Mouse (Mus musculus): ENCODE data around the gene Zfp142. TPM values are rescaled to one million over a fixed set of nuclear protein-coding genes. Genes with fewer than 3 reads are reported as not detected.

Zfp142 gene
- 10 to 100 TPM; 30.9 to 32.4 TPM for total RNA-seq (2021)
- long read RNA-seq, full-length matches to known transcripts, result 5 of 24 reads
- long read RNA-seq, partial matches to known transcripts, result 13 of 24 reads
- long read RNA-seq, other reads (novel, unspliced or antisense), result 6 of 24 reads

GRCm38 (mm10) chr1:74587773-74588445 lies at the start of gene Zfp142, which contains the start of gene Bcs1l:
Zfp142 (minus strand) TSS chr1:74588246.
Bcs1l (plus strand) TSS chr1:74588289.
- DNase-seq (ENCODE audit: low spot score in 2 of 2), result peak; percentile 99

- no peak for DNase-seq (ENCODE audit: low spot score in 2 of 2)
These were observed 44.7 kb upstream of the Zfp142 start for GRCm38 (mm10) chr1:74632734-74633133.

GRCm38 (mm10) chr1:74628001-74628400 lies 40.0 kb upstream of the Zfp142 start:
- no peak for DNase-seq (ENCODE audit: low spot score in 2 of 2)

GRCm38 (mm10) chr1:74626076-74626475 lies 38.0 kb upstream of the Zfp142 start:
- no peak for DNase-seq (ENCODE audit: low spot score in 2 of 2)

- no peak for DNase-seq (ENCODE audit: low spot score in 2 of 2)
These were observed 36.1 kb upstream of the Zfp142 start for GRCm38 (mm10) chr1:74624183-74624582.

- DNase-seq (ENCODE audit: low spot score in 2 of 2), result peak; percentile 84 to 92
These were observed 13.4 kb upstream of the Zfp142 start, which contains the start of the genes Rnf25 and Stk36 for GRCm38 (mm10) chr1:74601267-74601962. Rnf25 (minus strand) TSS chr1:74601397. Stk36 (plus strand) TSS chr1:74601445.

GRCm38 (mm10) chr1:74600501-74601266 lies 12.6 kb upstream of the Zfp142 start:
- no peak for DNase-seq (ENCODE audit: low spot score in 2 of 2)

GRCm38 (mm10) chr1:74594434-74594833 lies 6.4 kb upstream of the Zfp142 start:
- DNase-seq (ENCODE audit: low spot score in 2 of 2), result no peak

- no peak for DNase-seq (ENCODE audit: low spot score in 2 of 2)
These were observed 743 bp downstream of the Zfp142 start for GRCm38 (mm10) chr1:74587233-74587772.

- no peak for DNase-seq (ENCODE audit: low spot score in 2 of 2)
These were observed 3.2 kb downstream of the Zfp142 start for GRCm38 (mm10) chr1:74584616-74585398.

- no peak for DNase-seq (ENCODE audit: low spot score in 2 of 2)
These were observed 5.4 kb downstream of the Zfp142 start for GRCm38 (mm10) chr1:74582621-74583020.

- DNase-seq (ENCODE audit: low spot score in 2 of 2), result no peak
These were observed 18.0 kb downstream of the Zfp142 start for GRCm38 (mm10) chr1:74569739-74570719.

- no peak for DNase-seq (ENCODE audit: low spot score in 2 of 2)
These were observed 22.2 kb downstream of the Zfp142 start for GRCm38 (mm10) chr1:74565834-74566233.

- no peak for DNase-seq (ENCODE audit: low spot score in 2 of 2)
These were observed 29.0 kb downstream of the Zfp142 start for GRCm38 (mm10) chr1:74559061-74559460.

- DNase-seq (ENCODE audit: low spot score in 2 of 2), result no peak
These were observed 43.9 kb downstream of the Zfp142 start, which contains the start of gene Usp37 for GRCm38 (mm10) chr1:74544184-74544583. Usp37 (minus strand) TSS chr1:74544284.

GRCm38 (mm10) chr1:74542451-74542961 lies 45.5 kb downstream of the Zfp142 start, which contains the start of gene Plcd4:
Plcd4 (plus strand) TSS chr1:74542888.
- peak; percentile 22 to 51 for DNase-seq (ENCODE audit: low spot score in 2 of 2)

- DNase-seq (ENCODE audit: low spot score in 2 of 2), result peak; percentile 66 to 84
These were observed 49.4 kb downstream of the Zfp142 start for GRCm38 (mm10) chr1:74538650-74539049.

GRCm38 (mm10) chr1:74528589-74528988 lies 59.5 kb downstream of the Zfp142 start:
- DNase-seq (ENCODE audit: low spot score in 2 of 2), result no peak

GRCm38 (mm10) chr1:74524746-74525145 lies 63.3 kb downstream of the Zfp142 start:
- DNase-seq (ENCODE audit: low spot score in 2 of 2), result no peak

Measured in layer of hippocampus, adult 18-20 months (tissue).